Mouse (Mus musculus) C2C12 (cell line): Measurements from ENCODE around the gene Zfp764.

ENCODE experiments used
- CTCF ChIP-seq: IDR thresholded peaks from one replicate; pipeline ENCODE4 v1.5.1; 2011; ENCODE audit not compliant: control insufficient read depth, insufficient read depth, insufficient read length
- MAX ChIP-seq: IDR thresholded peaks from one replicate; pipeline ENCODE4 v1.6.1; 2011; ENCODE audit warnings: mild to moderate bottlenecking, control low read depth

GRCm38 (mm10) chr7:127454905-127455304 is 48.3 kb upstream of the Zfp764 start:
- TF ChIP-seq CTCF (no peak), MAX (no peak)
